Mouse (Mus musculus): ENCODE measurements around the gene C2cd2l.

C2cd2l gene

DNA sequence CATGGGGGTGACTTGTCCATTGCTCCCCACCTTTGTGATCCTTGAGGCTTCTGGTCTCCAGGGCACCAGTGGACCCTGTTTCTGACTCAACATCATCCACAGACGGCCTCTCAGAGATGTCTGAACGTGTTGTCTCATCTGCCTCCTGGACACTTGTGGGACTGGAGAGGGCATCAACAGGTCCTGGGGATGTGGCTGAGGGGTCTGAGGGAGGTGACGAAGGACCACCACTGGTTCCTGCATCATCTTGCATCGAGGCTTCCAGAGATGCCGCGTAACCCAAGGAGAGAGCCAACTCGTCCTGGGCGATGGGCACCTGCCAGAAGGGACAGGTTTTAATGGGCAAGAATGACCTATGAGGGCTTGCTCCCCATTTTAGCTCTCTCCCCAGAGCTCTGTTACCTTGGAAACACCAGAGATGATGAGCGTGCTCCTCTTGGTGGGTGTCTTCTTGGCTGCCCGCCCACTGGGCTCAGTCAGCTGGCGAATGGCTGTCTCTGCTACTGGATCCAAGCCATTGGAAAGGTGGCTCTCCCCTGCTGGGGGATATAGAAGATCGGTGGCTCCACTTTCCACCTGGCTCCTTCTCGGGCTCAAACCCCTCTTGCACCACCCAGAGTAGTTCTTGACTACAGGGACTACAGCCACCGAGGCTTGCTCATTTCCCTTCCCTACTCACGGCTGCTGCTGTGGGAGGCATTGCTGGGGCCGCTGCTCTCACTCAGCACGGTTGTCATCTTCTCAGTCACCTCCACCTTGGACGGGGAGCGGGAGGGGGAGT, 6.4 kb downstream of the C2cd2l start:
- ChIA-PET POLR2A (interaction anchor here in 3 of 4 experiments (0.7 to 16.0 kb wide), 7 partner anchors 13 to 1053 kb away, joined by 4 to 483 read pairs (median 5); partner anchors contain the start of genes H2afx (in 2 of the 3), Dpagt1 (in 1 of the 3) and Hmbs (in 1 of the 3)), CTCF (interaction anchor here in 1 of 4 experiments (0.7 kb wide), 1 partner anchor 164 kb away, joined by 3 read pairs; no protein-coding TSS in a partner anchor)

DNA sequence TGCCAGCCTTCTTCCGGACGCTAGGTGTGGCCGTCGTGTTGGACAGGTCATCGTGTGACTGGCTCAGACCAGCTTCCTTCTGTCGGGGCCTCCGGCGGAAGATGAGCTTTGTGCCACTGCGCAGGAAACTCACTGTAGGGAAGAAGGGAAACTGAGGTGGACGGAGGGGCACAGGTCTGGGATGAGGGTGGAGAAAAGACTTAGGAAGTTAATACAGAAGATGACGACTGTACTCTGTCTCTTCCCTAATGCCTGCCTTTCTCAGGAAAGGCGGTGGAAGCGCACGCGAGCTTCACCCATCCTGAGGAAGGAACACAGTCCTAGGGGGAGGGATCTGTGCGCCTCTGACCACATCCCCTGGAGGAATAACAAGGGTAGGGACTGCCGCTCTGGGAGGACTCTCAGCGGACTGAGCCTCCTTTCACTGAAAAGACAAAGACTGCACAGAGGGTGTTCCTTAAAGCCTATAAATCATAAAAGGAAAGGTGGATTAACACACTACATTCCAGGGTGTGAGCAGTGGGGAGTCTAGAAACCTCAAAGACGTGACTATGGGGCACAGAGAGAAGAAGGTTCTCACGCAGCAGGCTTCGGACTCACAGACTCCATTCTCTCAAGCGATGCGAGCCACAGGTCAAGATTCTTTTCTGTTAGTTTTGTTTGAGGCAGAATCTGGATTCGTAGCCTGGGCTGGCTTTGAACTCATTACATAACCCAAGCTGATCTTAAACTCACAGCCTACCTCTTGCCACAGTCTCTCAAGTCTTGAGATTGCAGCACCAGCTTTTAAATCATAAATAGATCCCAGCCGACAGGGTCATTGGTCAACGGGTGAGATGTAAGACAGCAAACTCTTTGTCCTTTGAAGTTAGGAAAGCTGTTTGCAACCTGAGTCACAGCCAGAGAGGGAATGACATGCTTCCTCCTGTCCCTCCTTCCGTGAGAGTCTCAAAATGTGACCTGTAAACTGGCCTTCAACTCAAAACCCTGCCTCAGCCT, 8.7 kb downstream of the C2cd2l start:
- POLR2A ChIA-PET = interaction anchor here (0.8 to 7.6 kb wide), 36 partner anchors 8 to 227 kb away, joined by 3 to 93 read pairs (median 5); partner anchors contain the start of genes C2cd2l (in 4 of the 4), Abcg4 (in 3 of the 4), H2afx (in 3 of the 4) and Dpagt1 (in 2 of the 4)
- CTCF ChIA-PET = interaction anchor here (0.6 to 2.2 kb wide), 18 partner anchors 8 to 500 kb away, joined by 3 to 11 read pairs (median 3); partner anchors contain the start of genes Nlrx1 (in 2 of the 4), C2cd2l (in 1 of the 4), Cbl (in 1 of the 4) and Dpagt1 (in 1 of the 4)

- ChIA-PET CTCF (interaction anchor here (0.6 to 2.2 kb wide), 17 partner anchors 9 to 499 kb away, joined by 3 to 11 read pairs (median 3); partner anchors contain the start of genes Nlrx1 (in 2 of the 4), C2cd2l (in 1 of the 4), Cbl (in 1 of the 4) and Dpagt1 (in 1 of the 4)), POLR2A (interaction anchor here (0.8 to 7.6 kb wide), 36 partner anchors 9 to 226 kb away, joined by 3 to 93 read pairs (median 5); partner anchors contain the start of genes C2cd2l (in 4 of the 4), Abcg4 (in 3 of the 4), H2afx (in 3 of the 4) and Dpagt1 (in 2 of the 4))
These were observed 9.3 kb downstream of the C2cd2l start for GRCm38 (mm10) chr9:44310750-44311135.

DNA sequence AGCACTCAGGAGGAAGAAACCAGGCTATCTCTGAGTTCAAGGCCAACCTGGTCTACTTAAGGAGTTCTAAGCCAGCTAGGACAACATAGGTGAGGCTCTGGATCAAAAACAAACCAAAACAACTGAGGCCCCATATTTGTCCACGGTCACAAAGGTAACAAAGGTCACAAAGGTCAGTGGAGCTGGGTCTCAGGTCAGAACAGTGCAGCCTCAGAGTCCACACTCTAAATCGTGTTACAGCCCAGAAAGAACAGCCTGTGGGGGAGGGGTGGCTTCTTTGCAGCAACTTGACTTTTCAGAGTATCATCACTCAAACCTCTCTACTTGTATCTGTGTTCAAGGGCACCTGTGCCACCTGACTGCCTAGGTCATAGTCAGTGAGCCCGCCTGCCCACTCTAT, 10.3 kb downstream of the C2cd2l start:
- POLR2A ChIA-PET = interaction anchor here in 3 of 4 experiments (0.6 to 7.6 kb wide), 11 partner anchors 10 to 111 kb away, joined by 3 to 93 read pairs (median 14); partner anchors contain the start of genes C2cd2l (in 3 of the 3), H2afx (in 3 of the 3), Dpagt1 (in 1 of the 3) and Hyou1 (in 1 of the 3)

GRCm38 (mm10) chr9:44307248-44307647, 12.8 kb downstream of the C2cd2l start:
- CTCF ChIA-PET = interaction anchor here in 1 of 4 experiments (0.9 kb wide), 1 partner anchor 15 kb away, joined by 4 read pairs; no protein-coding TSS in a partner anchor
- POLR2A ChIA-PET = interaction anchor here in 3 of 4 experiments (0.6 to 7.6 kb wide), 17 partner anchors 11 to 181 kb away, joined by 3 to 93 read pairs (median 5); partner anchors contain the start of genes C2cd2l (in 3 of the 3), H2afx (in 3 of the 3), Dpagt1 (in 2 of the 3) and Cbl (in 1 of the 3)

More for the DNA sequence above, 10.3 kb downstream of the C2cd2l start:
- CTCF ChIA-PET = no interaction called here

DNA sequence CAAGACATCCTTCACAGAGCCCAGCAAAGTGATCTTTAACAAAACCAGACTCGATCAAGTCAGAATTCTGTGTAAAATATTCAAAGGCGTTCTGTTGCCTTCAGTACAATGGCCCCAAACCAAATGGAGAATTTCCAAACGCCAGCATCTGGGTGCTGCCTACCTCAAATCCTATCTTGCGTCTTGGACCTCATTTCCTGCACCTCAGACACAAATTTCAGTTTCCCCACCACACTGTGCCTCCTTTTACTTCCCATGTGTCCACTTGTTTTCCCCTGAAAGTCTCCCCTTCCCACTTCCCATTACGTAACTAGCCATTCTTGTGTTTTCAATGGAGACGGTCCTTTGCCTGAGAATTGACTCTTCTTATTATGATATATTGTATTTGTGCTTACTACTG, 13.6 kb downstream of the C2cd2l start:
- POLR2A ChIA-PET = interaction anchor here in 3 of 4 experiments (1.4 to 7.6 kb wide), 7 partner anchors 13 to 72 kb away, joined by 3 to 93 read pairs (median 19); partner anchors contain the start of genes C2cd2l (in 3 of the 3), H2afx (in 2 of the 3), Dpagt1 (in 1 of the 3) and Hyou1 (in 1 of the 3)
- CTCF ChIA-PET = no interaction called here

- POLR2A ChIA-PET = interaction anchor here (0.5 to 5.7 kb wide), 58 partner anchors 8 to 861 kb away, joined by 3 to 87 read pairs (median 4); partner anchors contain the start of genes H2afx (in 4 of the 4), C2cd2l (in 3 of the 4), Dpagt1 (in 3 of the 4) and Hyou1 (in 3 of the 4)
- CTCF ChIA-PET = interaction anchor here in 3 of 4 experiments (0.5 to 1.3 kb wide), 6 partner anchors 13 to 229 kb away, joined by 3 to 6 read pairs (median 4); partner anchors contain the start of gene Nlrx1 (in 1 of the 3)
These were observed 14.5 kb downstream of the C2cd2l start, which contains the start of gene Hinfp for GRCm38 (mm10) chr9:44305466-44306079. Gene Hinfp (minus strand): TSS chr9:44305671.

DNA sequence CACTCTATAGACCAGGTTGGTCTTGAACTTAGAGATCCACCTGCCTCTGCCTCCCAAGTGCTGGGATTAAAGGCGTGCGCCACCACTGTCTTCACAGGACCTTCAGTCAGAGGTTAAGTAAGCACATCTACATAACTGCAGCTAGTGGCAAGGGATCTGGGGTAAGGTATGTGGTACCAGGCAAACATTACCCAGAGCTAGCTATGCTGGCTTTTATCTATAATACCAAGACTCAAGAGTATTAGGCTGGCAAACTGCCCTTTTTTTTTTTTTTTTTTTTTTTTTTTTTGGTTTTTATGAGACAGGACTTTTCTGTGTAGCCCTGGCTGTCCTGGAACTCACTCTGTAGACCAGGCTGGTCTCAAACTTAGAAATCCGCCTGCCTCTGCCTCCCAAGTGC, 20.1 kb downstream of the C2cd2l start:
- ChIA-PET POLR2A (interaction anchor here in 3 of 4 experiments (0.7 to 4.5 kb wide), 11 partner anchors 11 to 98 kb away, joined by 3 to 28 read pairs (median 4); partner anchors contain the start of genes H2afx (in 2 of the 3), C2cd2l (in 1 of the 3) and Hyou1 (in 1 of the 3)), CTCF (interaction anchor here in 3 of 4 experiments (0.6 to 1.9 kb wide), 3 partner anchors 11 to 32 kb away, joined by 3 to 4 read pairs (median 3); no protein-coding TSS in a partner anchor)

GRCm38 (mm10) chr9:44292490-44292889, 27.6 kb downstream of the C2cd2l start:
- ChIA-PET POLR2A (interaction anchor here in 3 of 4 experiments (0.5 to 2.6 kb wide), 27 partner anchors 10 to 196 kb away, joined by 3 to 22 read pairs (median 3); partner anchors contain the start of genes H2afx (in 3 of the 3), Hinfp (in 3 of the 3), C2cd2l (in 2 of the 3) and Hmbs (in 2 of the 3)), CTCF (interaction anchor here (0.6 to 1.4 kb wide), 33 partner anchors 9 to 313 kb away, joined by 3 to 8 read pairs (median 4); partner anchors contain the start of genes C2cd2l (in 2 of the 4), Cbl (in 1 of the 4), Dpagt1 (in 1 of the 4) and Hmbs (in 1 of the 4))

GRCm38 (mm10) chr9:44288959-44289291, 31.2 kb downstream of the C2cd2l start:
- CTCF ChIA-PET = interaction anchor here (0.5 to 2.9 kb wide), 9 partner anchors 10 to 425 kb away, joined by 3 to 12 read pairs (median 3); partner anchors contain the start of genes Nlrx1 (in 2 of the 4) and Ccdc153 (in 1 of the 4)
- POLR2A ChIA-PET = interaction anchor here in 3 of 4 experiments (0.5 to 3.4 kb wide), 30 partner anchors 11 to 208 kb away, joined by 3 to 29 read pairs (median 4); partner anchors contain the start of genes C2cd2l (in 3 of the 3), Ccdc84 (in 2 of the 3), H2afx (in 2 of the 3) and Hmbs (in 2 of the 3)

GRCm38 (mm10) chr9:44288076-44288958, 31.8 kb downstream of the C2cd2l start, which contains the start of gene Abcg4:
Gene Abcg4 (minus strand): TSS chr9:44288615.
- CTCF ChIA-PET = interaction anchor here (0.5 to 2.9 kb wide), 9 partner anchors 9 to 222 kb away, joined by 3 to 12 read pairs (median 3); partner anchors contain the start of genes Nlrx1 (in 2 of the 4), Ccdc153 (in 1 of the 4) and Vps11 (in 1 of the 4)

DNA sequence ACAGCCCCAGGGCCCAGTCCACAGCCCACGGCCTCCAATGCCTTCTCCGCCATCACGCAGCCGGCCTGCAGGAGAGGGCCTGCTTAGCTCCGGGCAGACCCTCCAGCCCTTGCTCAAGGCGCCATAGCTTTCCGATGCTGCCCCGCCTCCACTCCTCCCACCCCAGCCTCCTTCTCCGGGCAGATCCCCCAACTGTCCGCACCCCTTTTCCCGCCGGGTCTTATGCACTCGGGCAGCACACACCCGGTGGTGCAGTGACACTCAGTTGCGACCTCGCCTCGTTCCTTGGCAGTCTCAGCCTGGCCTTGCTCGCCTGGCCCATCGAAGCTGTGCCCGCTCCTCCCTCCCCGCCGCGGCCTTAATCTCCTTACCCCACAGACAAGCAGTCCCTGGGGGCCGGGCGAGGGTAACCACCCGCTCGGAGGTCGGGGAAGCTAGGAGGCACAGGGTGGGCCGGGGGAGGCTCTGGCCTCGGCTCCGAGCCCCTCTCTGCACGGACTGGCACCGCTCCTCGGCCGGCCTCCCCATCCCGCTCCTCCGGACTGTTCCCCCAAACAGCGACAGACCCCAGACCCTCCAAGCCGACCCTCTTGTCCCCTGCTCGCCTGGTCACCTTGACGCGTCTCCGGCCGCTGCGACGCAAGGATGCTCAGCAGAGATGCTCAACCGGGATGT, 32.5 kb downstream of the C2cd2l start:
- CTCF ChIA-PET = interaction anchor here in 3 of 4 experiments (0.5 to 2.9 kb wide), 10 partner anchors 9 to 168 kb away, joined by 3 to 12 read pairs (median 4); partner anchors contain the start of genes Cbl (in 2 of the 3), Ccdc153 (in 1 of the 3), Nlrx1 (in 1 of the 3) and Vps11 (in 1 of the 3)
- POLR2A ChIA-PET = interaction anchor here (0.5 to 3.4 kb wide), 29 partner anchors 12 to 314 kb away, joined by 3 to 29 read pairs (median 4); partner anchors contain the start of genes C2cd2l (in 2 of the 4), Ccdc84 (in 2 of the 4), Dpagt1 (in 2 of the 4) and H2afx (in 2 of the 4)

More at GRCm38 (mm10) chr9:44288076-44288958, 31.8 kb downstream of the C2cd2l start, which contains the start of gene Abcg4:
- POLR2A ChIA-PET = interaction anchor here in 3 of 4 experiments (0.5 to 3.4 kb wide), 41 partner anchors 11 to 313 kb away, joined by 3 to 29 read pairs (median 4); partner anchors contain the start of genes C2cd2l (in 3 of the 3), Ccdc84 (in 2 of the 3), Dpagt1 (in 2 of the 3) and H2afx (in 2 of the 3)

GRCm38 (mm10) chr9:44287003-44287400, 33.1 kb downstream of the C2cd2l start:
- CTCF ChIA-PET = interaction anchor here in 3 of 4 experiments (0.5 to 2.9 kb wide), 8 partner anchors 13 to 167 kb away, joined by 3 to 12 read pairs (median 4); partner anchors contain the start of genes Cbl (in 2 of the 3), Ccdc153 (in 1 of the 3), Nlrx1 (in 1 of the 3) and Upk2 (in 1 of the 3)
- POLR2A ChIA-PET = interaction anchor here in 3 of 4 experiments (0.6 to 3.4 kb wide), 14 partner anchors 11 to 193 kb away, joined by 3 to 29 read pairs (median 10); partner anchors contain the start of genes C2cd2l (in 2 of the 3), Dpagt1 (in 2 of the 3), H2afx (in 2 of the 3) and Ccdc84 (in 1 of the 3)
